Mouse (Mus musculus) right cerebral cortex, postnatal 4 days (tissue): ENCODE measurements at regions not wholly inside any gene's neighbourhood (a gene's known extent, or its start where the extent isn't known, plus 50 kb on each side); places are given as distances from the start of the nearest gene placed in this dataset.

Experiments used
- DNase-seq: peaks from one replicate; pipeline ENCODE4 v3.0.0-alpha.2; 2022

DNA sequence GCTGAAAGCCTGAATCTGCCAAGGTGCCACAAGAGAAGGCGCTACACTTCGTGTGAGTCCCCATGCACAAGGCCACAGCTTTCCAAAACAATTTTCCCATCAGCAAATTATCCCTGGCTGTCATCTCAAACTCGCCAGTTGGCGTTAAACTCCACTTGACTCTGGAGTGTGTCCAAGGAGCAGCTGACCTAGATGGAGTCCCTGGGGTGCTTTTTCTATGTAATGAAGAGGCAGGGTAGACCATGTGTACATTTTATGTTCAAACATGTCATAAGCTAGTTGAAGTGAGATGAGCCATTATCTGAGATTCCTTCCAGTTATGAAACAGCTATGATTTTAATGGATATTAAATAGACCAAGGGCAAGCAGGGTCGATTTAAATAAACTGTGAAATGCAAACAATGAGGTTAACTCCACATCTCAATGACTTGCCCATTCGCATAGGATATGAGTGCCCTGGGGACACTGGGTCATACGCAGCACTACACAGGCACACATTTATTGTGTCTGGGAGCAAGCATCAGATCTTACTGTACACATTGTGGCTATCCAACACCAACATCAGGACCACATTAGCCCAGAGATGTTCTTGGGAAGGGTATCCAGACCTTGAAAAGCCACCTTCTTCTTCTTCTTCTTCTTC, 51.0 kb upstream of the Sfswap start:
- no peak for DNase-seq
